Mouse (Mus musculus) MEL (cell line): ENCODE measurements around the gene Igf2bp3. TPM values are rescaled to one million over a fixed set of nuclear protein-coding genes. Genes with fewer than 3 reads are reported as not detected.

Source experiments
- DNase-seq: peaks from one replicate; pipeline ENCODE4 v3.0.0; 2011; ENCODE audit warnings: low read depth, low spot score
- H3K27ac ChIP-seq: 2 replicates; pipeline ENCODE4 v1.5.1; 2012; ENCODE audit warnings: low read depth, mild to moderate bottlenecking, control low read depth, low read length, moderate library complexity; ENCODE audit not compliant: control insufficient read depth
- H3K27me3 ChIP-seq, 2 experiments: fragments of 150-350 bp in 1 of 2; sonication (generic) in 1 of 2; 2 replicates each; pipeline ENCODE4 v1.6.1; 2012; ENCODE audit warnings: low read length in 2 of 2, mild to moderate bottlenecking in 2 of 2, improper control_type of control experiment in 1 of 2, moderate library complexity in 1 of 2; ENCODE audit not compliant: insufficient read depth in 2 of 2, control insufficient read depth in 1 of 2
- H3K36me3 ChIP-seq, 2 experiments: 2 replicates each; pipeline ENCODE4 v1.6.1; 2012 to 2014; ENCODE audit warnings: low read length in 2 of 2, improper control_type of control experiment in 1 of 2, inconsistent platforms in 1 of 2, mild to moderate bottlenecking in 1 of 2; ENCODE audit not compliant: insufficient read depth in 2 of 2, control insufficient read depth in 1 of 2
- H3K4me1 ChIP-seq, 2 experiments: fragments of 150-350 bp in 1 of 2; sonication (generic) in 1 of 2; 2 replicates each; pipeline ENCODE4 v1.6.1; 2012; ENCODE audit warnings: low read length in 2 of 2, improper control_type of control experiment in 1 of 2, mild to moderate bottlenecking in 1 of 2; ENCODE audit not compliant: insufficient read depth in 2 of 2, control insufficient read depth in 1 of 2
- H3K4me3 ChIP-seq, 2 experiments: fragments of 150-350 bp in 1 of 2; sonication (generic) in 1 of 2; 2 replicates each; pipeline ENCODE4 v1.5.1; 2012; ENCODE audit warnings: low read depth in 2 of 2, low read length in 2 of 2, mild to moderate bottlenecking in 2 of 2, moderate library complexity in 2 of 2, control low read depth in 1 of 2, improper control_type of control experiment in 1 of 2; ENCODE audit not compliant: control insufficient read depth in 1 of 2, insufficient read depth in 1 of 2
- H3K79me2 ChIP-seq: 2 replicates; pipeline ENCODE4 v1.6.1; 2012; ENCODE audit warnings: mild to moderate bottlenecking, low read length, moderate library complexity; ENCODE audit not compliant: control insufficient read depth, poor library complexity, insufficient read depth
- H3K9ac ChIP-seq: 2 replicates; pipeline ENCODE4 v1.6.1; 2012; ENCODE audit warnings: low read depth, mild to moderate bottlenecking, control low read depth, low read length, moderate library complexity; ENCODE audit not compliant: control insufficient read depth, poor library complexity, severe bottlenecking
- H3K9me3 ChIP-seq: fragments of 150-350 bp; sonication (generic); replicated peaks from 2 replicates; pipeline ENCODE4 v1.6.1; 2012; ENCODE audit warnings: mild to moderate bottlenecking, low read length, improper control_type of control experiment, moderate library complexity; ENCODE audit not compliant: insufficient read depth
- BHLHE40 ChIP-seq: IDR thresholded peaks from 2 replicates; pipeline ENCODE4 v1.6.1; 2012; ENCODE audit warnings: low read depth, mild to moderate bottlenecking, inconsistent platforms, low read length, improper control_type of control experiment, borderline replicate concordance
- CHD2 ChIP-seq: IDR thresholded peaks from 2 replicates; pipeline ENCODE4 v1.6.1; 2011; ENCODE audit warnings: low read length, improper control_type of control experiment
- GABPA ChIP-seq: IDR thresholded peaks from 2 replicates; pipeline ENCODE4 v1.6.1; 2012; ENCODE audit warnings: low read depth, mild to moderate bottlenecking, inconsistent platforms, low read length, improper control_type of control experiment, moderate library complexity
- GATA1 ChIP-seq: IDR thresholded peaks from 2 replicates; pipeline ENCODE4 v1.6.1; 2011; ENCODE audit warnings: low read depth, low read length, improper control_type of control experiment
- JUND ChIP-seq: IDR thresholded peaks from 2 replicates; pipeline ENCODE4 v1.6.1; 2011; ENCODE audit warnings: low read depth, mild to moderate bottlenecking, improper control_type of control experiment, low read length
- KAT2A ChIP-seq: conservative IDR thresholded peaks from 2 replicates; pipeline ENCODE4 v1.6.1; 2012; ENCODE audit warnings: low read depth, low read length, improper control_type of control experiment, inconsistent platforms
- MAZ ChIP-seq: IDR thresholded peaks from 2 replicates; pipeline ENCODE4 v1.6.1; 2012; ENCODE audit warnings: low read depth, mild to moderate bottlenecking, inconsistent platforms, low read length, improper control_type of control experiment
- MEF2A ChIP-seq: IDR thresholded peaks from 2 replicates; pipeline ENCODE4 v1.6.1; 2014; ENCODE audit warnings: low read depth, mild to moderate bottlenecking, inconsistent platforms, low read length, improper control_type of control experiment; ENCODE audit not compliant: poor library complexity, insufficient replicate concordance, severe bottlenecking; ENCODE audit errors: extremely low read depth
- MXI1 ChIP-seq: IDR thresholded peaks from 2 replicates; pipeline ENCODE4 v1.6.1; 2011; ENCODE audit warnings: mild to moderate bottlenecking, low read depth, low read length, improper control_type of control experiment
- MYB ChIP-seq: IDR thresholded peaks from 2 replicates; pipeline ENCODE4 v1.6.1; 2011; ENCODE audit warnings: mild to moderate bottlenecking, low read depth, low read length, improper control_type of control experiment
- MYC ChIP-seq: IDR thresholded peaks from 2 replicates; pipeline ENCODE4 v1.6.1; 2011; ENCODE audit warnings: low read depth, mild to moderate bottlenecking, low read length, improper control_type of control experiment, moderate library complexity
- NRF1 ChIP-seq: IDR thresholded peaks from 2 replicates; pipeline ENCODE4 v1.6.1; 2014; ENCODE audit warnings: low read depth, mild to moderate bottlenecking, inconsistent platforms, low read length, improper control_type of control experiment, moderate library complexity; ENCODE audit not compliant: poor library complexity, insufficient read depth, severe bottlenecking
- POLR2AphosphoS5 ChIP-seq: IDR thresholded peaks from 2 replicates; pipeline ENCODE4 v1.6.1; 2012; ENCODE audit warnings: low read depth, borderline replicate concordance, mild to moderate bottlenecking, inconsistent platforms, low read length, moderate library complexity, mixed read lengths
- RAD21 ChIP-seq: IDR thresholded peaks from 2 replicates; pipeline ENCODE4 v1.6.1; 2011; ENCODE audit warnings: mild to moderate bottlenecking, low read depth, low read length, improper control_type of control experiment
- SMC3 ChIP-seq: IDR thresholded peaks from 2 replicates; pipeline ENCODE4 v1.6.1; 2011; ENCODE audit warnings: low read depth, low read length, improper control_type of control experiment
- TBP ChIP-seq: IDR thresholded peaks from 2 replicates; pipeline ENCODE4 v1.8.0; 2011; ENCODE audit warnings: low read depth, low read length, improper control_type of control experiment
- TCF12 ChIP-seq: IDR thresholded peaks from 2 replicates; pipeline ENCODE4 v1.6.1; 2014; ENCODE audit warnings: low read depth, mild to moderate bottlenecking, inconsistent platforms, low read length, improper control_type of control experiment, moderate library complexity
- UBTF ChIP-seq: IDR thresholded peaks from 2 replicates; pipeline ENCODE4 v1.6.1; 2012; ENCODE audit warnings: low read depth, mild to moderate bottlenecking, inconsistent platforms, low read length, improper control_type of control experiment, moderate library complexity, borderline replicate concordance; ENCODE audit not compliant: insufficient read depth
- USF2 ChIP-seq, 2 experiments: IDR thresholded peaks; 2 replicates each; pipeline ENCODE4 v1.6.1; 2011 to 2012; ENCODE audit warnings: improper control_type of control experiment in 2 of 2, low read length in 2 of 2, borderline replicate concordance in 1 of 2, inconsistent platforms in 1 of 2, low read depth in 1 of 2, mild to moderate bottlenecking in 1 of 2; ENCODE audit not compliant: insufficient read depth in 1 of 2
- ZC3H11A ChIP-seq: IDR thresholded peaks from 2 replicates; pipeline ENCODE4 v1.6.1; 2012; ENCODE audit warnings: low read depth, mild to moderate bottlenecking, inconsistent platforms, low read length, improper control_type of control experiment
- polyA plus RNA-seq, 2 experiments: library from polyadenylated mRNA; stranded (reverse) in 1 of 2; unstranded in 1 of 2; fragments of >175 nt in 1 of 2; fragments of >200 nt in 1 of 2; gene quantifications; 2 replicates each; pipeline versions ENCODE4 v1.2.1 to v1.2.4; 2012; ENCODE audit warnings: low replicate concordance in 2 of 2, low read depth in 1 of 2; ENCODE audit not compliant: insufficient read length in 2 of 2, insufficient read depth in 1 of 2, missing spikeins in 1 of 2
- total RNA-seq: library from RNA; depleted of rRNA; stranded (reverse); fragments of 300-350 nt; gene quantifications from 2 replicates; pipeline ENCODE4 v1.2.3, GENCODE M21; 2012

The Igf2bp3 gene
- total and polyA plus RNA-seq, 3 experiments = 0.12 to 0.29 TPM; not detected in 1

DNA sequence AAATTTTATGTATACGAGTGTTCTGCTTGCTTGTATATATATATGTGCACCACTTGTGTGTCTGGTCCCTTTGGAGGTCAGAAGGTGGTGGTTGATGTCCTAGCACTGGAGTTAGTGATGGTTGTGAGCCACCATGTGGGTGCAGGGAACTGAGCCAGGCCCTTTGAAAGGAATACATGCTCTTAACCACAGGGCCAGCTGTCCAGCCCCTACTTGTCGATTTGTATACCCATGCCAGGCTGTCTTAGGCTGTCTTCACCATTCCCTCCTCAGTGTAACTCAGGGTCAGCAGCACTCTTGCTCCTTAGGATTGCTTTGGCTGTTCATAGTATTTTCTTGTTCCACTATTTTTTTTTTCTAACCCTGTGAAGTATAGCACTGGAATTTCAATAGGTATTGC, 136.9 kb downstream of the Igf2bp3 start:
- H3K79me2 ChIP-seq = peaks cover 21% of the 10 kb centered on the region
- no peaks in the 10 kb centered on the region for H3K27me3 ChIP-seq
- no peak overlapping the region for H3K4me3 ChIP-seq
- H3K4me1 ChIP-seq = peaks cover 2 to 14% of the 10 kb centered on the region in 2 experiments; a peak in 3 of 4 replicates
- no peak overlapping the region for H3K9ac ChIP-seq
- H3K27ac ChIP-seq = no peak overlapping the region
- TF ChIP-seq TCF12 = no peak
- TF ChIP-seq MYB = no peak
- TF ChIP-seq SMC3 = no peak
- no peak for TF ChIP-seq MAZ
- no peak for TF ChIP-seq JUND
- TF ChIP-seq UBTF = no peak
- TF ChIP-seq BHLHE40 = no peak
- no peak for TF ChIP-seq KAT2A
- TF ChIP-seq GATA1 = no peak
- no peak for TF ChIP-seq POLR2AphosphoS5
- no peak for TF ChIP-seq CHD2
- no peak for TF ChIP-seq ZC3H11A
- no peak for TF ChIP-seq USF2 (IDR thresholded peaks at IDR 0.05; ENCODE audit: borderline replicate concordance in 1 of 2, insufficient read depth in 1 of 2, low read depth in 1 of 2, low read length in 2 of 2)
- TF ChIP-seq, all 39 proteins: peak for 0
- no peak for DNase-seq
- H3K9me3 ChIP-seq = no peaks in the 10 kb centered on the region
- peaks cover 2 to 11% of the 10 kb centered on the region in 2 experiments; a peak in 3 of 4 replicates for H3K36me3 ChIP-seq

DNA sequence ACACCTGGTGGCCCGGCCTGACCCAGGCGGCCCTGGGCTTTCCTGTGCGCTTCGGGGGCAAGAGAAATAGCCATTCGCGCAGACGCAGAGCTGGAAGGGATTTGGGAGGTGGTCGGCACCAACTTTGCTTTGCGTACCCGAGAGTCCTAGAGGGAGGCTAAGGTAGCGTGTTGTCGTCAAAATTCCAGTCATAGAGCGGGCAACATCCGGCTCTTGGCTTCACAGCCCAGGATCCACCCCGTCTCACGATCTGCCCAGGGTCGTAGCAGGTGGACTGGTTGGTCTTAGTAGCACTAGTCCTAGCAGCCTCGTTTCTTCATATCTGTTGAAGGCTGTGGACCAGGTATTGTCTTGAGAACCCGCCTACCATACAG, 140.7 kb downstream of the Igf2bp3 start:
- H3K9me3 ChIP-seq = no peaks in the 10 kb centered on the region
- H3K4me3 ChIP-seq = peak overlapping the region; percentile 70 to 90
- H3K79me2 ChIP-seq = peaks cover 21% of the 10 kb centered on the region
- TF ChIP-seq POLR2AphosphoS5 = no peak
- TF ChIP-seq TBP = no peak
- no peak for TF ChIP-seq GABPA
- TF ChIP-seq NRF1 = no peak
- TF ChIP-seq MEF2A = no peak
- no peak for TF ChIP-seq MXI1
- no peak for TF ChIP-seq RAD21
- TF ChIP-seq MYC = no peak
- DNase-seq = no peak
- peaks cover 2 to 7% of the 10 kb centered on the region in 2 experiments; a peak in 3 of 4 replicates for H3K36me3 ChIP-seq
- H3K27ac ChIP-seq = no peak overlapping the region
- H3K27me3 ChIP-seq = peaks cover 0 to 2% of the 10 kb centered on the region in 2 experiments; a peak in 2 of 4 replicates
- H3K4me1 ChIP-seq = peaks cover 3 to 11% of the 10 kb centered on the region in 2 experiments; a peak in 3 of 4 replicates
- peak overlapping the region; percentile 76 for H3K9ac ChIP-seq
